Mouse (Mus musculus) spleen, adult 18-20 months (tissue): Measurements from ENCODE around the gene Itm2b.

Source experiments
- DNase-seq, 2 experiments: peaks; one replicate each; pipeline ENCODE4 v3.0.0; 2022; ENCODE audit warnings: mixed read lengths in 2 of 2

Itm2b gene

GRCm38 (mm10) chr14:73394263-73395006, 9.3 kb upstream of the Itm2b start:
- no peak for DNase-seq

GRCm38 (mm10) chr14:73391457-73391856, 6.4 kb upstream of the Itm2b start:
- no peak for DNase-seq

- DNase-seq, result no peak
These were observed 5.1 kb upstream of the Itm2b start for GRCm38 (mm10) chr14:73390196-73390595.

DNA sequence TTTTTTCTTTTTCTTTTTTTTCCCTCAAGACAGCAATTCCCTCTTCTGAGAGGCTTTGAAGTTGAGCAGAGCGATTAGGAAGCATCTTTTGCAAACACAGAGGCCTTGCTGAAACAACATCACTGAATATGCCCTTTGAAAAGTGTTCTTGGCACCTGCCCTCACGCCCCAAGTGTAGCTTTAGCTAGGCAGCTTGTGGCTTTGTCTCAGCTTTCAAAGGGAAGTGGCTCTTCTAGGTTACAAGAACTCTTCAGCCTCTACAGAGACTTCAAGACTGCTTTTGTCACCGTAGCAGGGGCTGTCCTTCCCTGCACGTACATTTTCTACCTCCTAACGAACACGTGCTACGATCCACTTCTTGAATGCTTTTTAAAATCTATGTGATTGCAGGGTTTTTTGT, 4.0 kb upstream of the Itm2b start:
- DNase-seq, result no peak

DNA sequence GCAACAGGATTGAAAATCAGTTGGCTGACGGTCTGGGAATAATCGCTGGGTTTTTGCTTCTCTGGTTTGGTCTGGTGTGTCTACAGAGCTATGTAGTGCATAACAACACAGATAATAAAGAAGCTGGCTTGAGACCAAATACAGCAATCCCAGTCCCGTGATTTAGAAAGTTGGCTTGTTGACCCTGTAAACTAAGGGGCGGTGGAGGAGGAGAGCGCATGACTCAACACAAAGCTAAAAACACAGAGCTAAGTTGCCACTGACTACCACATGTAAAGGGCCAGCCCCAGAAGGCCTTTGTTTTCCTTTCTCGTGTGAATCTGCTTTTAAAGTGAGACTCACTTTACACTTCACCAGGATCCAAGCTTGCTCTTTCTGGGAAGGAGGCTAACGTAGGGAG, 3.5 kb upstream of the Itm2b start:
- no peak for DNase-seq

DNA sequence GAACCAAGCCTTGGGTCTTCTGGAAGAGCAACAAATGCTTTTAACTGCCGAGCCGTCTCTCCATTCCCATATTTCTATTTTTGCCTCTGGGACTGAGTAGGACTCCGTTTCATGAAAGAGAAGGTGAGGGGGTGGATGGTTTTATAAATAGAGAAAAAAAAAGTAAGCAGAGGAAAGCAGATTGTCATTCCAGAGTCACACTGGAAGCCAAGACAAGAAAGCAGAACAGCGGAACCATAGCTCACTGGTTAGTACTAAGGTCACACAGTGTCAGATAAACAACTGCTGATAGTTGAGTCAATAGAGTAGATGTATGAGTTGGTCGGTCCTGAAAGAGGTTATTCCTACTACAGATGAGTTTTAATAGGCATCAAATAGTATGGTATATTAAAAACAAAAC, 1.4 kb upstream of the Itm2b start:
- no peak for DNase-seq

GRCm38 (mm10) chr14:73385720-73386374, 758 bp upstream of the Itm2b start:
- DNase-seq, result no peak

DNA sequence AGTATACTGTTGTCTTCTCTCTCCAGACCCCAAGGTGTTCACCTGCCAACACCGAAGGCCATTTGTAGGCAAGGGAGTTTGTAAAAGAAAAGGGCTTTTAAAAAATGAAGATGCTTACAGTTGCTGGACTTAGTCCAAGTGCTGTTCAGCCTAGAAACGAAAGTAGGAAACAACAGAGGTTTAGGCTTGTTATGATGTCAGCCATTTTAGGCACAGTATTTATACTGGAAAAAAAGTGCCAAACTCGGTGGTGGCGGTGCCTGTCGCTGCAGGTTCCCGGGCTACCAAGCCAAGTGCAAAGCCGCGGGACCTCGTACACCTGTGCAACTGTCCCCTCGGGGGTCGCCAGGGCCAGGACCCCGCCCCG, 560 bp downstream of the Itm2b start:
- no peak for DNase-seq

DNA sequence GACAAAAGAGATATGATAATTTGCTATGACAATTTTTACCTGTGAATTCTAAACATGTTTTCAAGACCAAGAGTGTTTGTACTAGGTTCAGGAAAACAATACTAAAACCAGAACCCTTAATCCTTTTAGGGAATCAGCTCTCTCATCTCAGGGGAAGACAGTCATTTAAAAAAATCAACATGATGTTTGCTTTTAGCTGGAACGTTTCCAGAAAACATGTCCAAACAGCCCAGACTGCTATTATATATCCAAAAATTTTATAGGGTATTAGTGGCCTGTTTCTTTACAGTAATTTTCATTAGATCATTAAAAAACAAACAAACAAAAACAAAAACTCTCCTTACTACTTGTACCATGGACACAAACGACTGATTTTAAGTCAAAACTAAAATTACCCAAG, 1.3 kb downstream of the Itm2b start:
- DNase-seq, result no peak

DNA sequence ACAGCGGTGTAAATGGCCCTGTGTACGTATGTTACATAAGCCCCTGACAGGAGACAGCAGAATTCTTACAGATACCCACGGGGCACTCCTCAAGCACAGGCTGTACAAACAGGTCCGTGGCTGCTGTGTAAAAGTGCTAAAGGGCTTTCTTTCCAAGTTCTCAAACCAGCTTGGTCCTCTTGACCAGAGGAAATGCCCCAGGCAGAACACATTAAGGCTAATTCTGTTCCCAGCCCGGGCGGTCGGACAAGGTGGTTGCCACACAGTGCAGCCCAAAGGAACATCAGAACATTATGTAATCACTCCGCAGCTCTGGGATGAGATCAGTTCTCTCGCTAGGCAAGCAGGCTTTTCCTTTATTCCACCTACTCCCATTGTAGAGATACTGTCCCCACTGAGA, 2.4 kb downstream of the Itm2b start:
- no peak for DNase-seq

GRCm38 (mm10) chr14:73381559-73381958, 3.5 kb downstream of the Itm2b start:
- DNase-seq, result no peak

DNA sequence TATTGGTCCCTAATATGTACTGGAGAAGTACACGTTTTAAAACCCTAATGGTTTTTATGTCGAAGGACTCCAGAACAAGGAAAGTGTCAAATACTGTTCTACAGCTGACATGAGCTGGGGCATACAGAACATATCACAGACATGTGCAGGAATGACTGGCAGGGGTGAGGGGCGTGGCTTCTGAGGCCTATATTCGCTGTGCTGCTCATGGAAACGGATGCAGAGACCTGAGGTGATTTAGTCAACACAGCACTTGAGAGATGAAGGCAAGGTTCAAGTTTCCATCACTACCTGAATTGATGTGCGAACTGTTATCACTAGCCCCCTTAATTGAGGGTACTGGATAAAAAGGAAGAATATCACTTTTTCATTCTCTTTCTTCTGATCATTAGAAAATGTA, 7.3 kb downstream of the Itm2b start:
- no peak for DNase-seq

DNA sequence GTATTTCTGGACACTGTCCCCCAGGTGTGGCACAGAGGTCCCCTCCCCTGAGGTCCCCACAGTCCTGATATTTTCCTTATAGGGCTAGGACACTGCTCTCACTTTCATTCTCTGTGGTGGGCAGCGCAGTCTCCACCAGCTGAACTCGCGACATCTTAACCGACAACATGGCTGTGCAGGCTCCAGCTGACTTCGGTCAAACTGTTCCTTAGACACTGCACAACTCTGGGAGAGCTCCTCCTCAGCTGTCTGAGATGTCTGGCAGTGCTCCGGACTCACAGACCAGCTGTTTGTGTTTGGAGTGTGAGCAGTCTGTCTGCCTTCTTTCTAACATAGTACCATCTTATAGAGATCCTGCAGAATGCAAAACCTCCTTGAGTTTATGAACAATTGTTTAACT, 8.2 kb downstream of the Itm2b start:
- no peak for DNase-seq

DNA sequence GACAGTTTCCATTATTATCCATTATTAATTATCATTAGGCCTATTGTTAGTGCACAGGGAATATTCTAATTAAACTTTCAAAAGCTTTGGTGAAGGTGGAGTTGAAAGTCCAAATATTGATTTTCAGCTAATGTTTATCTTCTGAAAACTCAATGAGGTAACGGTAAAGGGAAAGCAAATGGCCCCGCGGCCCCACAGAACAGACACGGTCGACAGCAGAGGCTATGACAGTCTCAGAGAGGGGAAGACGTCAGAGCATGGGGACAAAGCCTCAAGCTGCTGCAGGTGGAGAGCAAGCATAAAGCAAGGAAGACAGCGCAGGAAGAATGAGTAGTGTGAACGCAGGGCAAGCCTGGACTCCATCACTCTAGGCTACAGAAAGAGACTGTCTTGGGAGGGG, 9.2 kb downstream of the Itm2b start:
- DNase-seq, result no peak

DNA sequence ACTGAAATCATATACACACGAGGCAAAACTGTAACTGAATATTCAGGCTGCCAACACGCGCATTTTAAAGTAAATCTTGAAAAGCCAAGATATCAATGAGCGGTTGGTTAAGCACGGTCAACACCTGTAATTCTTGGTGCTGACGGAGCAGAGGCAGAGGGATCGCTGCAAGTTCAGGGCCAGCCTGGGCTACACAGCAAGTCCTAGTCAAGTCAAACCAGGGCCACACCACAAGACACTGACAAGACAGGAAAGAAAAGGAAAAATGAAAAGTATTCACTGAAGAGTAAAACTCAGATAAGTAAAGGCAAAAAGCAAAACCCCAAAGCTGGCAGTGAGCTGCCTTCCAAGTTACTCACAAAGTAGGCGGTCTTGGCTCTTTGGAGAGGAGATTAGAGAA, 9.6 kb downstream of the Itm2b start:
- no peak for DNase-seq

DNA sequence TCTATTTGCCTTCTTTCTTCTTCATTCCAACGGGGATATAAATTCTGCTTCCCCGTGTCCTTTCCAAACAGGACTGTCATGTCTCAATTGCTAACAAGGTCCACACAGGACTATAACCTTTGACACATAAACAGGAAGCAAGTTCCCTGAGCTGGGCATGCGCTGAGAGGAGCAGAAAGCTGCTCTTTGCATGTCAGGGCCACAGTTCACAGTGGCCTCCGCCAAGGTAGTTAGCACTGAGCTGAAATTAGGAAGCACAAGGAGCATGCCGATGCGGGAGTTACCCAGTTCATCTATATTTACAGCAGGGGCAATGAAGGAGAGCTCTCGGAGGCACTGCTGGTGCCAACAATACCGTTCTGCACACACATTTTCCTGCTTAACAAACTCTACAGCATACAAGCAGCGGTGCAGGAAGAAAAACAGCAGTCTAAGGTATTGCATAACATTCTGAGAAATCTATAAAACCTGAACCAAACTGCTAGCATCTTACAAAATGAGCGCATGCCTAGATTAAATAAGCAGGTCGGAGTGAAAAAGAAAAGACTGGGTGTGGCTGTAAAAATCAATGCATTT, 10.7 kb downstream of the Itm2b start:
- DNase-seq, result no peak

- DNase-seq, result no peak
These were observed 11.5 kb downstream of the Itm2b start for GRCm38 (mm10) chr14:73373606-73374005.

- DNase-seq, result no peak
These were observed 12.1 kb downstream of the Itm2b start for GRCm38 (mm10) chr14:73372990-73373389.

DNA sequence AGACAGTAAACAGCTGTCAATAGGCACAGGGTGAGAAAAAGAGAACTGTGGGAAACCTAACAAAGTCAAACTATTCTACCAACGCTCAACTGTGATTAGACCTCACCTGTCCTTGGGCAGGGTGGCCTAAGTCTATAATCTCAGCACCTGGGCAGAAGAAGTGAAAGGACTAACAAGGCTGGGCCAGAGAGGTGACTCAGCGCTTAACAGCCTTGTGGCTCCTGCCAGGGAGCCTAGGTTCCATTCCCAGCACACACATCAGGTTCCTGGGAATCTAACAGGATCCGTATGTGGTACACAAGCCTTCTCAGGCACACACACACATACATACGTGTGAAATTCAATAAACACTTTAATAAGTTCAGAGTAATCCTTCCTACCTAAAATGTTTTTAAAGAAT, 13.5 kb downstream of the Itm2b start:
- DNase-seq, result no peak

GRCm38 (mm10) chr14:73370695-73371372, 14.3 kb downstream of the Itm2b start:
- no peak for DNase-seq

DNA sequence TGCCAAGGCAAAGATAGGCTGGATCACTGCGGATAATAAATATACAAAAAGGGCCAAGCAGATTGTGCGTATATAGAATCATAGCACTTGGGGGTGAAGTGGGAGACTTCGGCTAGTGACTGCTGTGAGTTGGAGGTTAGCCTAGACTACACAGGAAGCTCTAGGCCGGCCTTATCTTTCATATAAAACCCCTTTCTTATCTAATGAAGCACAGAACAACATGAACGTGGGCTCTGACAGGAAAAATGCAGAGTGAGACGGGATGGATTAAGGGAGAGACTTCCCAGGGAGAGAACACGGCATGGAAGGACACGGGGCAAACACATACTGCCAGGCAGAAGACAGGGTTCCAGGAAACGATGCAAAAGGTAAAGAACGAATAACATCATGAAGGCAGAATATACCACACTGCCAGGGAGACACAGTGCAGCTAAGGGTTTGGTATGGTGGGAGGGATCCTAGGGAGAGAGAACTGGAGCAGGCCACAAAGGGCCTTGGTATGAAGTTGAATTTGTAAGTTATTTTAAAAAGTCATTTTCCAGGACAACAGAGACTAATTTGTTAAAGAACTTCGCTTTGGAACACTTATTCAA, 14.9 kb downstream of the Itm2b start:
- no peak for DNase-seq

GRCm38 (mm10) chr14:73369634-73370033, 15.5 kb downstream of the Itm2b start:
- no peak for DNase-seq

DNA sequence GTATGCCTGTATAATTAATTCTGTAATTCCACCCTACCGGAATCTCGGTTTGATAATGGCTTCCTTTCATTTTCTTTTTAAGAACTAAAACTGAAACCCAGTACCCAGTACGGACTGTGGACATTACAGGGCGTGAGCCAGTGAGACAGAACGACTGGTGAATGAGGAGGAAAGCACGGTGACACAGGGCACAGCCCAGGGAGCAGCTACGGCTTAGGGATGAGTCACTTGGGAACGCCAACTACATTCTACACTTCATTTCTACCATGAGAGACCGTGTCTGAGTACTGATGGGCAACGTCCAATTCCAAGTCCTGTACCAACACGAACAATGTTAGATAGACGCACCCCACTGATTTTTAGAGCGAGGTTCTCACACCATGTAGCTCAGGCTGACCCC, 16.1 kb downstream of the Itm2b start:
- DNase-seq, result no peak

- no peak for DNase-seq
These were observed 16.9 kb downstream of the Itm2b start for GRCm38 (mm10) chr14:73368221-73368620.
